Mouse (Mus musculus) T-cell, adult 2 months (primary cell): ENCODE data around the gene Snhg11.
"Not testable (repeated sequence)": the region's sequence is repeated elsewhere in the genome, so short reads cannot be mapped to it uniquely, and the experiment has no call there.

Experiments
- DNase-seq: peaks from one replicate; pipeline ENCODE4 v3.0.0; 2022; ENCODE audit warnings: low spot score

The Snhg11 gene

DNA sequence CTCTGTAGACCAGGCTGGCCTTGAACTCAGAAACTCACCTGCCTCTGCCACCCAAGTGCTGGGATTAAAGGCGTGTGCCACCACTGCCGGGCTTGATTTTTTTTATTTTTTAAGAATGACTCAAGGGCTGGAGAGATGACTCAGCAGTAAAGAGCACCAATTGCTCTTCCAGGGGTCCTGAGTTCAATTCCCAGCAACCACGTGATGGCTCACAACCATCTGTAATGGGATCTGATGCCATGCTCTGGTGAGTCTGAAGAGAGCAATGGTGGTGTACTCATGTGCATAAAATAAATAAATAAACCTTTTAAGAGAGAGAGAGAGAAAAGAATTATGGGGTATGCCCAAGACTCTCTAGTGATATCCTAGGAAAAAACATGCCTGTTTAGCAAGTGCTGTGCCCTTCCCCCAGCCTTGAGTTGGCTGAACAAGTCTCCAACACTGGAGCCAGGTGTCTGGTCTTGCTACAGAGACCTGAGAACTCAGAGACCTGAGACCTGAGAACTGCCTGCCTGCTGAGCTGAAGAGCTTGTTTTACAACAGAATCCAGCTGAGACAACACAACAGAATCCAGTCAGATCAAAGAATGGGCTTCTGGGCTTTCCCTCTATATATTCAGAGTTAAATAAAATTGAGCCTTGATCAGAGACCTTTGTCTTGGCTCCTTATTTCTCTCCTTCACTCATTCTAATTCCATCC, 5.8 kb upstream of the Snhg11 start:
- DNase-seq, result no peak

GRCm38 (mm10) chr2:158370173-158370550, 5.3 kb upstream of the Snhg11 start:
- DNase-seq, result no peak

DNA sequence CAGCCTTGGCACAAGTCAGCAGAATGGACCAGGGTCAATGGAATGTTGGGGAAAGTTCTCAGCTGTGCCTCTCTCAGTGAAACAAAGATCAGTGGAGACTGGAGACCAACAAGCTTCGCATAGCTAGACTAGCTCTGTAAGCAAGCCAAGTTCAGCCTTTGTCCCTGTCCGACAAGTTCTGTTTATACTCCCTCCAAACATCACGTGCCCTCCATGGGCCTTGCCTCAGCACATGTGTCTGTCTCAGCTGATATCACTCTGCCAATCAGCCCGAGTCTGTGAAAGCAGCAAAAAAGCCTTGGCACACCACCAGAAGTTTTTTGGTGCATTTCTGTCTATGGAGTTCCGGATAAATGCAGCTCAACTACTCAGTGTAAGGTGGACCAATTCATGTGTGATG, 2.4 kb upstream of the Snhg11 start:
- DNase-seq, result no peak

DNA sequence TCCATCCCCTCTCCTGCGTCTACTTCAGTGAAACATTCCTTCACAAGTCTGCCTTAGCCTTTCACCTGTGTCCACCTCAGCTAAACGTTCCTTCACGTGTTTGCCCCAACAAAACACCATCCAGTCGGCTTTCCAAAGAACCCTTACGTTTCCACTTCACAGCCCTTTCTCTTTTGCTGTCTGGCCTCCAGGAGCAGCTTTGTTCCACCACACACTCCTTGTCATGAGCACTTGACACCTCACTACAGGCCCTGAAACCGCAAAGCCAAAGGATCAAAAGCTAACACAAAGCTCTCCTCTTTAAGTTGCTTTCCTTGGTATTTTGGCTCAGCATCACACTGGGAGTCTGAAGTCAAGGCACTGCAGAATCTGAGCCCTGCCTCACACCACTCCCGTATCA, 1.9 kb upstream of the Snhg11 start:
- DNase-seq, result no peak

DNA sequence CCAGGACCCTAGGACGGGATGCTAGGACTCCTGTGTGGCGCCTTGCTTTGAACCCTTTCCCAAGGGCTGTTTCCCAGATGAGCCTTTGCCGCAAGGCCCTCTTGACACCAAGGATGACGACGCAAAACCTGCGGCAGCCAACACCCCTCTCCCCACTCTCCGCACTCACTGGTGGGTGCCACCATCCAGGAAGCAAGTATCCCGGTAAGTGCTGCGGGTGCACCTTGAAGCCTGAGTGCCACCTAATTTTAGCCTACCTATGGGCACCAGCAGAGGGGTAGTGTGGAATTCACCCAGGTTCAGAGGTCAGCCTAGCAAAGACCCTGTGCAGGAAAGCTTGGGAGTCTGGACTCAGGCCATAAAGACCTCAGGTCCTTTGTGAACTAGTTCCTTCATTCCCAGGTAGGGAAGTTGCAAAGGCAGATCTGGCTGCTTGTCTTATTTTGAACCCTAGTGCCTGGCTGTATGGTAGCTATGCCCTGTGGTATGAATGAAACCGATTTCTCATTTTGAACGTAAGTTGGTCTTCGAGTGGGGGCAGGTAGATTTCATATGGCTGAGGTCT, 767 bp downstream of the Snhg11 start:
- no peak for DNase-seq

GRCm38 (mm10) chr2:158376798-158377197, 1.4 kb downstream of the Snhg11 start:
- DNase-seq, result no peak

DNA sequence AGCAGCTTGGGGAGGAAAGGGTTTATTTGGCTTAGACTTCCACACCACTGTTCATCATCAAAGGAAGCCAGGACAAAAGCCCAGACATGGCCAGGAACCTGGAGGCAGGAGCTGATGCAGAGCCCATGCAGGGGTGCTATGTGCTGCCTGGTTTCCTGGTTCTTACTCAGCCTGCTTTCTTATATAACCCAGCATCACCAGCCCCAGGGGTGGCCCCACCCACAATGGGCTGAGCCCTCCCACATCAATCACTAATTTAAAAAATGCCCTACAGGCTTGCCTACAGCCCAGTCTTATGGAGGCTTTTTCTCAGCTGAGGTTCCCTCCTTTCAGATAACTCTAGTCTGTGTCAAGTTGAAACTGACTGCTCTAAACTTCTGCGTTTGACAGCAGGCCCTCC, 2.4 kb downstream of the Snhg11 start:
- DNase-seq, result no peak

DNA sequence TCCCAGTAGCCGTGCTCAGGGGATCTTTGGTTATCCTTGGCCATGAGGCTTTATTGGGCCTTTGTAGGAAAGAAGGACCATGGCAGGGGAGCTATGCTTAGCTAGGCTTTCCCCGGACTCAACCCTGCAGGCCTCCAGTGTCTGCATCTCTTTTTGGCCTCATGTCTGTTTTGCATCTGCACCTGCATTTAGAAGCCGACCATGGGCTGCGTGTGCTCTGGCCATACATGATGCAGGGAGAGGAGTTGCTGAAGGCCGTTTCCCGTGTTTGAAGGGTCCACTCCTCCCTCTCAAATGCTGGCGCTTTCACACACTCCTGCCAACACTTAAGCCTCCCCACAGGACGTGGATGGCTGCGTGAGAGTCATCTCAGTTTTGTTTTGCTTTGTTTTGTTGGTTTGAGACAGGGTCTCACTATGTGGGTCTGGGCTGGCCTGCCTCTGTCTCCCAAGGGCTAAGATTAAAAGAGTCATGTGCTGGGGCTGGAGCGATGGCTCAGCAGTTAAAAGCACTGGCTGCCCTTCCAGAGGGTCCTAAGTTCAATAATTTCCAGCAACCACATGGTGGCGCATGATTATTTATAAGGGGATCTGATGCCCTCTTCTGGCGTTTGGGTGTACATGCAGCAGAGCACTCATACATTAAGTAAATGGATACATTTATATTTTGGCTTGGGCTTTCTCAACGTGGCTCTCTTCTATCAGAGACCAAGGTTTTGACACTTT, 4.1 kb downstream of the Snhg11 start:
- DNase-seq, result peak; percentile 60

DNA sequence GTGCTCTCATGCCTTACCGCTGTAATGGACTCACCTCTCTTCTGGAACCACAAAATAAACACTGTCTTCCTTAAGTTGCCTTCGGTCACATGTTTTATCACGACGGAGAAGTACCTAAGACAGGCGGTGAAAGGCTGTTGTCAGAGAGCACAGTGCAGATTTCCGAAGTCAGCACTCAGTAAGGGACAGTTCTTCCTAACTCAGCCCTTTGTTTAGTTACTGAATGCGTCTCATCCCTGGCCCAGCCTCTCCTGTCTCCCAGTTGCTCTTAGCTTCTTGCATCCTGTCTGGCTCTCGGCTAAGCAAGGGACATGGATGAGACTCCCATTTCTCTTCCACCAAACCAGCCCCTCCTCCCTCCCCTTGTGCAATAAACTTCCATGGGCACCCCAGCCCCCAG, 10.6 kb downstream of the Snhg11 start:
- no peak for DNase-seq

DNA sequence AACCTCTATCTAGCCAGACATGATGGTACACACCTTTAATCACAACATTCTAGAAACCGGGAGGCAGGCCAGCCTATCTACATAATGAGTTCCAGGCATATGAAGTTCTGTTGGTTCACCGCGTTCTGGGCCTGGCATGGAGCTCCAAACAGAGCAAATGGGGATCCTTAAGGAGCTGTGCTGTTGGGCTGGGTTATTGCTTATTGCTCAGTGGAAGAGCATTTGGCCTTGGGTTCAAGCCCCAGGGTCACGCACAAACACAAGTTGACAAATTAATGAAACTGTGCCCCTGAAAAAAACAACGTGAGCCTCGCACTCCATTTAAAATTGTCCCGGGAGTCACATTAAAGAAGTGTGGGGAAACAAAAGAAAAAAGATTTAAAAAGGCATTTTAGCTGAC, 14.0 kb downstream of the Snhg11 start:
- DNase-seq, result no peak

- no peak for DNase-seq
Measured at GRCm38 (mm10) chr2:158396369-158396768, 20.9 kb downstream of the Snhg11 start.

GRCm38 (mm10) chr2:158397140-158397539, 21.7 kb downstream of the Snhg11 start:
- not testable (repeated sequence) for DNase-seq

- no peak for DNase-seq
Measured at GRCm38 (mm10) chr2:158402915-158403314, 27.5 kb downstream of the Snhg11 start.

DNA sequence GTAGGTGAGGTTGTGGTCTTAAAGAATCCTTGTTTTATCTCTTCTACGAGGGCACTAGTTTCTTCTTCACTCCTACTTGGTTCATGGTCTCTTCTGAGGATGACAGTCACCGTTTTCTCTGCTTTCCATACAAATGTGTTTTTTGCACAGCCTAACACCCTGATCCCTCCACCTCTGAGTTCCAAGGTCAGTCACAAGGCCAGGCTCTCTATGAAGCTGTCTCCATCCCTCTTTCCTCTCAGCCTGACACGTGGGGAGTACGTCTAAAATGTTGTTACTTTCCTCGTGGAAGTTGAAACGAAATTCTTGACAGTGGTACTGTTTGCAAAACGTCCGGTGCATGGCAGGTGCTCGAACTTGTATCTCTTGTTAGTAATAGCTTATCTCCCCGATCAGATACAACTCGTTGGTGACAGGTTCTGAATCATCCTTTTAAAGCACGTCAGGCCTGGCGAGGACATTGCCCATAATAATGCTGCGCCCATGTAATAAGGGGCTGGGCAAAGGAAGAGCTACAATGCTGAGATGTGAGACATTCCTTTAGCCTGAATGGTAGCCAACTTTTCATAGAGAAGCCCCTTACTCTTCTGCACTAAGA, 33.7 kb downstream of the Snhg11 start:
- no peak for DNase-seq

DNA sequence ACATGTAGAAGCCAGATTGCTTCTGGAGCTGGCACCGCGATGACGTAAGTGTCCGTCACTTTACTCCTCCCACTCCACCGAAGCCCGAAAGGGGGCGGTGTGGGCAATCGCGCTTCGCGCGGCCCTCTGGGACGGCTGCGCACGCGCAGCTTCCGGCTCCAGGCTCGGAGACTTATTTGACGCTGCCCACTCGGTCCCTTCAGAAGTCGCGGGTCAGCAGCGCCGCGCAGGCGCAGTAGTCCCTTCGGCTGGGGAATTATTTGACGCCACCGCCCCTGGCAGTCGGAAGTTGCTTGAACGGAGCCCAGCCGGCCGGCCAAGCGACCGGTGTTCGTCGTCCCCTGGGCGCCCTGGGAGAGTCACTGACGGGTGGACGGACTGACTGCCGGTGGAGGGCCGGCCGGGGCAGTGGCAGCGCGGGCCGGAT, 34.2 kb downstream of the Snhg11 start, which contains the start of gene Ralgapb:
Ralgapb (plus strand) TSS at position 254 of the 427 bp plus-strand sequence.
- peak; percentile 99 for DNase-seq

- DNase-seq, result peak; percentile 22
Measured at GRCm38 (mm10) chr2:158410022-158411014, 34.9 kb downstream of the Snhg11 start.

DNA sequence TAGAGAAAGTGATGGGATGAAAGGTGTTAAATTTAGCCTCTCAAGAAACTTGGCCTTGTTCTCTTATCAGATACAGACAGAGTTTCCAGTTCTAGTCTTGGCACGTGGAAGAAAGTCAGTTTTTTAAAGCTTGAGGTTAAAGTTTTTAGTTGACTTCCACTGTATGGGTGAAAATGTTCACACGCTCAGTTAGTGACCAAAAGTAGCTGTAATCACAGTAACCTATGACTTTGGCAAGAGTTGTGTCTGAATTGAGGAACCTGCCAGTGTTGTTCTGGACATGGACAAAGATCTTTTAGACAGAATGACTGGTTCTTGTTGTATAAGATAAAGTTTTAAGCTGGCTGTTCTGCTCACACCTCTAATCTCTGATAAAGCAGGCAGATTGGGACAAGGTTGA, 37.8 kb downstream of the Snhg11 start:
- DNase-seq, result no peak

DNA sequence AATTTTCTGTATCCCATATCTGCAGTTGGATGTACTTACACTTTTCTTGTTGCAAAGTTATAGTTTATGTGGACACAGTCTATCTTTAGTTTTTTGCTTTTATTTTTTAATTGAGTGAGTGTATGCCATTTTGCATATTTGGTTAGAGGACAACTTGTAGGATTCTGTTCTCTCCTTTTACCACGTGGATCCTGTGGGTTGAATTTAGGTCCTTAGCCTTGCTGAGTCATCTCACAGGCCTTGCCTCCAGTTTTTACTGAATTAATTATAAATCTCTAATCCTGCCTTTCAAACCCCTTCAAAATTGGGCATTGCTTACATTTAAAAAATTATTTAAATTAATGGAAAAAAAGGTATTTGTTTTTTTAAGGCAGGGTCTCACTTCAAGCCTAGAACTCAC, 40.4 kb downstream of the Snhg11 start:
- no peak for DNase-seq

DNA sequence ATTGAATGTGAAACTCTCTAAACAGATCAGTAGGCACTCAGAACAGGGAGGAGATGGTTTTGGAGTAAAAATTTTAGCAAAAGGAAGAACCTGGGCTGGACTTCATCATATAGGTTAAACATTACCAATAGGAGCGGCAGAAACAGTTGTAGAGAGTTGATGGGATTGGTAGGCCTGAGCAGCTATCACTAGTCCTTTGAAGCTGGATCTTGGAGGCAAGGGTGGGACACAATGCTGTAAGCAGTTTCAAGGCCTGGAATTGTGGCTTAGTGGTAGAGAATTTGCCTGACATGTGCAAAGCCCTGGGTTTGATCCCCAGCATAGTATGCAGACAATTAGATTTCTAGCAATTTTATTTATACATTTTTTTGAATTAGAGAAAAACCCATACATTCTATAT, 43.2 kb downstream of the Snhg11 start:
- no peak for DNase-seq
